Mouse (Mus musculus): ENCODE measurements around the gene Slc1a7.

The Slc1a7 gene

DNA sequence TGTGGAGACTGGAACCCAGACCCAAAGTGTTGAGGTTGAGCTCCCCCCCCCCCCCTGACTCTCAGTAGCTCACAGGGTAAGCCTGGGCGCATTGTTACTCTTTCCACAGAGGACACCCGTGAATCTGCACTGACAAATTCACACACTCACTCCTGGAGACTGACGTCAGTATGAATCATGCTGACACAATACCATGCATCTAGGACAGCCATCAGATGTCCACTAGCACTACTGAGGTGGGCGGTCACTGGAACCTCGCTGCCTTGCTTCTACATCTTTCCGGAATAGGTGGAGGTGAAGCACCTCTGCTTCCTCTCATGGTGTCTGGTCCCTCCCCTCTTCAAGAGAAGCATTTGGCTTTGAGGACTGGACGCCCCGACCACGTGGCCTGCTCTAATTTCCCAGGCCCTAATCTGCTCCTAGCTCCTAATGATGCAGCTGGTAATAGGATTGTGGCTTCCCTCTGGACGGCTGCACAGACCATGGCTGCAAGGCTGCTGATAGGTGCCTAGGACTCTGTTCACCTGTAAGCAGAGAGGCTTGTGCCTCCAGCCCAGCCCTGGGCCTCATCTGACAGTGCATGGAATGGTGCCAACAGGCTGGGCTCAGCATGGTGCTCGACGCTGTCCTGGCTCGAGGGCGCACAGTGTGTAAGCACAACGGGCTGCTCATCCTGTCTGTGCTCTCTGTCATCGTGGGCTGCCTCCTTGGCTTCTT is at the start of gene Slc1a7:
TSS of gene Slc1a7 (plus strand) at position 367 of the 717 bp plus-strand sequence.
- no peak for DNase-seq

DNA sequence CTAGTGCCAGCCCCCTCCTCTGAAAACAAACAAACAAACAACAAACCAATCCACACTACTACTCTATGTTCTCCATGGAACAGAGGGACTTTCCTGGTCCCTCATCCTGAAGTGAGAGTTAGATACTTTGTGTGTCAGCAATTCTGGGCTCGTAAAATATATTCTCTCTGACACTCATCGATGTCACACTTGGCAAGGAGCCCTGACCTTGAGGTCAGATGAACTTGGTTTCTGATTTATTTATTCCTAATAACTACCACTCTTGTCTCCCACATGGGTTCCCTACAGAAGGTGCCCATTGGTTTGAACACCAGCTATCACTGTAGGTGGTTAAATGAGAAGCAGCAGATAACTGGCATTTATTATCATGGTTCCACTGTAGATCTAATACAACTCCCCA is 47.8 kb upstream of the Slc1a7 start:
- no peak for DNase-seq

DNA sequence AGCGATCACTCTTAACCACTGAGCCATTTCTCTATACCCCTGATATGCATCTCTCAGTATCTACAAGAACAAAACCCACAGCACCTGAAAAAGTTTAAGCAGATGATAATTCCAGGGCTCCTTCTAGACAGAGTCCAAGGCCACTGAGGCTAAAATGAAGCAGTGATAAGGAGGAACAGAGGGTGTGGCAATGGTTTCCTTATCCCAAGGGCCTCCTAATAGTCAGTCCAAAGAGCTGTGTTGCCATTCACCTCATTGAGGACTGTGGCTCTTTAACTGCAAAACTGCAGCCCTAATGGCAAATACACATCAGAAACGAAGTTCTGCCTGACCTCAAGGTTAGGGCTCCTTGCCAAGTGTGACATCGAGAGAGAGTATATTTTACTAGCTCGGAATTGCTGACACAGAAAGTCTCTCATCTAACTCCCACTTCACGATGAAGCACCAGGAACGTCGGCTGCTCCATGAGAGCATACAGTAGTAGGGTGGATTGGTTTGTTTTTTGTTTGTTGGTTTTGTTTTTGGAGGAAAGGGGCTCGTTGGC is 46.9 kb upstream of the Slc1a7 start:
- no peak for DNase-seq

DNA sequence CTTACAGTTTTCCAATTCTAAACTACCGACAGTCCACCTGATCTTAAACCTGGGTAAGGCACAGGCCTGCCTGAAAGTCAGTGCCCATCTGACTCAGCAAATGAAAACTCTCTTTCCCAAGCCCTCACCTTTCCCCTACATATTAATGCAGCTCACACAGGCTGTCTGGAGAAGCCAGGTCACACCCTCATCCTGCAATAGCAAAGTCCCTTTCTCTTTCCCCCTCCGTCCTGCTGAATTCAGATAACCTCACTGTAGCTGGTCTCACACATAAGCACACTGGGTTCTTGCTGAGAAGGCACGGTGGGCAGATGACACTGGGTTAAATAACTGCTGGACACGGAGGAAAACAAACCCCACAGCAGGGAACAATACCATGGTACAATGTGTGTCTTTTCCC is 46.2 kb upstream of the Slc1a7 start:
- no peak for DNase-seq

DNA sequence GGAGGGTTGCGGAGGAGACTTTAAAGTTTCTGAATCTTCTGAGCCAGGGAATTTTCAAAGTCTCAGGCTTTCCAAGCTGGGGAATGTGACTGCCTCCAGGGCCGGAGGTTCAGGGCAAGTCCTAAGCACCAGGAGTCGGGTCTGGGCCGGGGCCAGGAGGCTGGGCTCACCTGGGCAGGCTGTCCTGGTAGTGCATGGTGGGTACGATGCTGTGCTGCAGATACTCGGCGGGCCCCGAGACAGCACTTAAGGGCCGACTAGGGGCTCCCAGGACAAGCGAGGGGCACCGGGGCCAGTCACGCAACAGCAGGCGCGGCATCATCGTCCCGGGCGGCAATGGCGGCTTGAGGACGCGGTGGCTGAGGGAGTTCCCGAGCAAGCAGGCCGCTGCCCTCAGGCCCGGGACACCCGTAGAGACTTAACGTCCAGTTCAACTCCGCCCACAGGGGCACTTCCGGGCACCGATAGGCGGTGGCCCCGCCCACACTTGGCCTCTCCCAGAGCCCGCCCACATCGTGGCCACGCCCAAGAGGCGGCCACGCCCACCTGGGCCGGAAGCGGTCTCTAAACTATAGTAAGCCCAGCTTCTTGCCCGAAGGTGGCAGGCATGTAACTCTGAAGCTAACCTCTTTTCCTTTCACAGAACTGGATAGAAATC is 44.9 kb upstream of the Slc1a7 start, which contains the start of gene Cpt2:
TSS of gene Cpt2 (minus strand) at position 466 of the 658 bp plus-strand sequence.
- peak; percentile 82 for DNase-seq

DNA sequence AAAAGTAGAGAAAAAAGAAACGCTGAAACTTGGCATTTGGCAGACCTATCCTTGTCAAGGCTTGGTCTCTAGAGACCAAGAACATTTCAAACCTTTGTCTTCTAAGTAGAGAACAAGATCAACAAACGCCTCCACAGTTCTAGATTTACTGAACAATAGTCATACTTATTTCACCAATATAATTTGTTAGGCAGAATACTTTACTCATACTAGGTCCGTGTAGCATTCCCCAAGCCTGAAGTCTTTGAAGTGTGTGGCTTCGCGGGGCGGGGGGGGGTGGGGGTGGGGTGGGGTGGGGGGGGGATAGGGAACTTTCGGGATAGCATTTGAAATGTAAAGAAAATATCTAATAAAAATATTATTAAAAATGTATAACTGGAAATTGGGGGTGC is 44.3 kb upstream of the Slc1a7 start:
- no peak for DNase-seq

DNA sequence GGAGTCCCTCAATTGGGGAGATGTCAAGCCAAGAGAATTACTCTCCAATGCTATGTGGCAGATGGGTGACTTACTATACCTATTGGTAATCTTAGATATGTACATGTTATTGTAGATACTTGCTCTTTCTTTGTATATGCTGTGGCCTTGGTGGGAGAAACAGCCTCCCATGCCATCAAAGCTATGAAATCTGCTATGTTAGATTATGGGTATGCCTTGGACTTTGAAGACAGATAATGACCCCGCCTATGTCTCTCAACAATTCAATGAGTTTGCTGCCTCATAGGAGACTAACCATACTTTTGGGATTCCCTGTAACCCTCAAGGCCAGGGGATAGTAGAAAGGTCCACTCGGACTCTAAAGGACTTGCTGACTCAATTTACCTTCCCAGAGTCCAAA is 39.9 kb upstream of the Slc1a7 start:
- no peak for DNase-seq

DNA sequence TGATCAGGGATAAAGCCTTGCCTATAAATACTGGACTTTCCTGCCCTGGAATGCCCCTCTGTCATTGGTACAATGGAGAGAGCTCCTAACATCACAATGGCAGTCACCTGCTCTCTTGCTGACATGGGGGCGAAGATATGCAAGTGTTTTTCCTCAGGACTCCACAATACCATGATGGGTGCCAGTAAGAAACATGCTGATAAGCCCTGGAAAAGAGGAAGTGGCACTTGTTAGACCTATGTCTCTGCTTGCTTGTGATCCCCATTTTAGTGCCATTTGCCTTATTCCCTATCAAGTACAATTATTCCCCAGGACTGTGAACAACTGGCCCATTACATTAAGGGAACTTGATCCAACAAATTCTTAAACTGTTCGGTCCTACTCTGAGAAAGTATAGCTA is 39.4 kb upstream of the Slc1a7 start:
- DNase-seq, result no peak

DNA sequence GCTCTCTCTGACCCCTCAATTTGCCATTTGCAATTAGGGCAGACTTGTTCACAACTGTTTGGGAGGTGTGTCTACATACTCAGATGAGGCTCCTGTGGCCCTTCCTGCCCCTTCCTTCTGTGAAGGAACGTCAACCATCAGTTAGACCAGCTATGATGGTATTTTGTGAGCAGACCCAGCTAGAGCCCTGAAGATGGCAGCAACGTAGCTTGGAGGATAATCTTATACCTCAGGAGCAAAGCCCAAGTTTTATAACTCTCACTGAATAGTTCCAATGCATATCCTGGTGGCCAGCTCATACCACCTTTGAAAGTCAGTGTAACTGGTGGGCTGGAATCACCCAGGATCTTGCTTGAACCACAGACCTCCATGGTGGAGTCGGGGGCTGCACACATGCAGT is 36.7 kb upstream of the Slc1a7 start:
- DNase-seq, result no peak

DNA sequence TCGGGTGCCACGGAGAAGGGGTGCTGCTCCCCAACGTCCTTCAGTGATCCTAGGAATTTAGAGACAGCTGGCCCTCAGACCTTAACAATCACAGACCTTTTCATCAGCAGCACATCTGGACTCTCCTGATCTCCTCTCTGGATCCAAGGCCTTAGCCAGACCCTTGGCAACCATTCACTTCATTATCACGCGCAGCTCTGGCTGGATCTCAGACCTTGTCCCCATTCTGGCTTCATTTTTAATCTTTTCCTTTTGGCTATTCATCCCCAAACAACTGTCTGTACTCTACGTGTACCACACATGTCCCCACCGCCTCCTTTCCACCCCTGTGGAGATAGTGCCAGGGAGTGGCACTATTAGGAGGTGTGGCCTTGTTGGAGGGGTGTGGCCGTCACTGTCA is 34.9 kb upstream of the Slc1a7 start:
- DNase-seq, result no peak

DNA sequence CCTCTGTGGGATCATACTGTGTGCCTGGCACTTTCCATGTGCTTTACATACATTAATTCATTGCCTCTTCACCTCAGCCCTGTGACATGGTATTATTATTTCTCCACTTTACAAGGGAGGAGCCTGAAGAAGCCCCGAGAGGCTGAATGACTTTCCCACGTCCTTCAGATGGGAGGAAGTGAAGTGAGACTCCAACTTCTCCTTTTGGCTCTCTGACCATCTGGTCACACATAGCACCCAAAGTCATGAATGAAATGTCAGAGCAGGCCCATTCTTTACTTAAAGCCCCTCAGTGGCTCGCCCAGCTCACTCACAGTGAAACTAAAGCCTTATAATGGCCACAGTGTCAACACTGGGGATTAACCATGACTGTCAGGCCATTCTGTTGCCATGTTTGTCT is 32.9 kb upstream of the Slc1a7 start:
- DNase-seq, result no peak

DNA sequence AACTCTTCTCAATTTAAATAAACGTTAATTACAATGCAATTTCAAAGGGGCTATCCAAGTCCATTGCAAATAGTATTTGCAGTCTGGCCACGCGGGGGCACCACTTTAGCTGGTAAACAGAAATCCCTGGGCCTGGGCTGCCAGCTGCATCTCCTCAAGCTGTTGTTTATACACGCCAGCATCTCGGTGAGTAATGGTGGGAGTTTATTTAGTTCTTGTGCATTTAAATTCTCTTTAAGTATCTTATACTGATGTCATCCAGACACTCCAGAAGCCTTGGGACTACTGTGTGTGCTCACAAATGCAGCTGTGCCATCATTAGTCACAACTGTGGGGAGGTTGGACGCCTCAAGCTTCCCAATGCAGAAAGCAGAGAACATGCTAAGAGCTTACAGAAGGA is 30.8 kb upstream of the Slc1a7 start:
- DNase-seq, result peak; percentile 54

DNA sequence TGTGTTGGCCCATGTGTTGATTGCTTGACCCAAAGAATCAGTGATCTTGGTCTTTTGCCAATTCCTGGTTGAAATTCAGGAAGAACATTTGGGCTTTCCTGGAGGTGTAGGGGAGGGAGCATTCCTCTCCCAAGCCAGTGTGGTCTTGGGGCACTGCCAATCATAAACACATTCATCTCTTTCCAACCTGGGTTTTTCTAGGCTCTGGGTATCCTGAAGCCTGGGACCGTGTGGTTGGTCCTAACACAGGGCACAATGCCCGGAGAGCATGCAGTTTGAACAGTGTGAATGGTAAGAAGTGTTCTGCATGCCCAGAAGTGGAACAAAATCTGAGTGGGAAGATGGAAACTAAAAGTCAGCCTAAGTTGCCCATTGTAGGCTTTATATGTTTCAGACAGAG is 30.0 kb upstream of the Slc1a7 start:
- DNase-seq, result no peak

DNA sequence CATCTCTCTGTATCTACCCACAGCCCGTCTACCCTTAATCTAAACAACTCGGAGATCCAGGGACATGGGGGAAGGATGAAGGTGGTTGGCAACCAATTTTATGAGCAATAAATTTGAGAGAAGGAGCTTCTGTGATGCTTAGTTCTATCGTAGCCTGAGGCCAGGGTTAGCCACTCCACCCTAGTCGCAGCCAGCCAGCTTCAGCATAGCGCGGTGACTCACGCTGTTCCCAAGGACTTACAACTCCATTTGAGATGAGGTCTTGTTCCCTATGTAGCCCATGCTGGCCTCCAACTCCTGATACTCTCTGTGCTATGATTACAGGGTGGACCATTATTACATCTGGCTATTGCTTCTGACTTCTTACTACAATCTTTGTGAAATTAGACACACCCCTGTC is 25.4 kb upstream of the Slc1a7 start:
- no peak for DNase-seq

DNA sequence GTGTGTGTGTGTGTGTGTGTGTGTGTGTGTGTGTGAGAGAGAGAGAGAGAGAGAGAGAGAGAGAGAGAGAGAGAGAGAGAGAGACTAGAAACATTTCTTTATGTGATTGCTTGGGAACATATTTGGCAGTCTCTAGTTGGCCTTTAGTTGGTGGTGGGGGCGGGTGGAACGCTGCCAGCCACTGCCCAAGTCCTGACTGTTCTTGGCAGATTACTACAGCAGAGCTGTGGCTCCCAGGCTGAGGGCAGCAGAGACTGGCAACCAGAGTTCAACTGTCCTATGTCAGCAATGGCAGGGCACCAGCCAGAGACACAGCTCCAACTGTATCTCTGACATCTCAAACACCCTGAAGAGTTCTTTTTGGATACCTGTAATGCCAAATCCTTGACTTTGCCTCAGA is 24.0 kb upstream of the Slc1a7 start:
- no peak for DNase-seq

DNA sequence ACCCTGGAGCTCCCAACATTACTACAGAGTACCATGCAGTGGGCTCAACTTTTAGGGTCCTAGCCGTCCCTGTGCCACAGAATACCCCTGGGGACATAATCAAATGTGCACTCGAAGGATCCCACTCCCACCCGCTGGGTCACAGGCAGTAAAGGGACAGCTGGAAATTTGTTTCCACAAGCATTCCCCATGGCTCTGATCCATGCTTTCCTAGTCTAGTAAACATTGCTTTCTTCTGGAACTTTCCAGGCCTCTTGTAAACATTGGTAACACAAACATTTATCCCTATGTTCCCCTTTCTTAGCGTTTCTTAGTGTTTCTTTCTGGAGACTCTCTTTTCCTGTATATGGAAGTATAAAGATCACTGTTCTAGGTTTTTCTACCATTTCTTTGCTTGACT is 18.2 kb upstream of the Slc1a7 start:
- DNase-seq, result no peak

DNA sequence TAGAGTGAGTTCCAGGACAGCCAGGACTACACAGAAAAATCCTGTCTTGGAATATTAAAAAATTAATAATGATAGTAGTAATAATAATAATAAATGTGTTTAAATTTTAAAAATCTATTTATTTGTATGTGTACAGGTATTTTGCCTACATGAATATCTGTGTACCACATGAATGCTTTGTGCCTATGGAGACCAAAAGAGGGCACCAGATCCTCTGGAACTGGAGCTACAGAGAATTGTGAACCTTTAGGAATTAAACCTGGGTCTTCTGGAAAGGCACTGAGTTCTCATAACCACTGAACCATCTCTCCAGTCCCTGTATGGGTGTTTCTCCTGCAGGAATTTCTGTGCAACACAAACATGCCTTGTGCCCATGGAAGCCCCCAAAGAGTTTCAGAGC is 15.3 kb upstream of the Slc1a7 start:
- no peak for DNase-seq

DNA sequence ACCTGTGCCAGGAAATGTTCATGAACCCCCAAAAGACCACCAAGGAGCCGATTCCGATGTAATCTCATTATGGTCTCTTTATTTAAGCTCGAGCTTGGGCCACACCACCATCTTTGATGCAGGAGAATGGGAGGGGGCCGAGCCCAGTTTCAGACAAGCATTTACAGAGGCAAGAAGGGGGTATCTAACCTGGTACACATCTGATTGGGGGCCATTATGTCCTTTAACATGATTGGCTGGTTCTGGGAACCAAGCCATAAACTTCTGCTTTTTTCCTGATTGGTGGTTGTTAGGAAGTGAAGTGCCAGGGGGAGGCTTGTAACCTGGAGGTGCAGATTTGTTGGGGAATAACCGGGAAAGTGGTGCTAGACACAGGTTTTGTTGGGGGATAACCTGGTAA is 12.4 kb upstream of the Slc1a7 start:
- DNase-seq, result no peak

DNA sequence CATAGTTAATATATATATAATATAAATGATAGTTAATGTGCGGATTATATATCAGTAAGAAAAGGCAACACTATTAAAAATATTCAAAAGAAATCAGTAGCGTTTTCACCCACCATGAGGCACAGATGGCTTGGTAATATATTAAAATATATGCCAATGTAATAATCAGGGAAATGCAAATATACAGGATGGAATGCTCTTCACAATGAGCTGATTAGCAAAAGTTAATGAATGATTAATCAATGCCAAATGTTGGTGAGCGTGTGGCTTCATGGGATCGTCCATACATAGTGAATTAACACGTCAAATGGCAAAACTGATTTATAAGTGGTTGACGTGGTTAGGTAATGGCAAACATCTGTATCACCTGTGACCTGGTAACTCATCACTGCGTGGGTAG is 9.6 kb upstream of the Slc1a7 start:
- DNase-seq, result no peak

DNA sequence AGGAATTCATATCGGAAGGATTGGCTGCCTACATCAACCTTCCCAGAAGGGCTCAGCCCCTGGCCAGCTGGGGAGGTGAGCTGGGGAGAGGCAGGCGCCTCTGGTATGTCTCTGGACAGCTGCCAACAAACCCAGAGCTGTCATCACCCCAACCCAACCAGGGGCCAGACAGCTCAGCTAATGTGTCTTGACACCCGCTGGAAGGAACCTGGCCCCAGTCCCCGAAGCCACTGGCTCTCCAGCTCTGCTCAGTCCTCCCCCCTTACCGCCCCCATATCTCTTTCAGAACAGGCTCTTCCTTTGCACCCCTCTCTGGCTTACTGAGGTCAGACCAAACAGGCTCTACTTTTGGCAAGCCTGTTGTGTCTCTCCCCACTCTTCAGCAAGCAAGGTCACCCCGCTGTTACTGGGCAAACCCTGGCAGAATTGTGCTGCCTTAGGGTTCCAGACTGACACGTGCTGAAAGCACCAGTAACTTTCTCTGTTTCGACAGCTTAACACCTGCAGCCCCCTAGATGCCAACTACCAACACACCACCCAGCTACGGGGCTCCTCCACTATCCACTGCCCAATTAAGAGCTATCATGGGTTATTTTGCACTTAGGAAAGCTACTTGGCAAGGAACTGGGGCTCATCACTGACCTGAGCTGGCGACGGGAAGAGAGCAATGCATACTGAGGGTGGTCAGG is 5.9 kb upstream of the Slc1a7 start:
- DNase-seq, result no peak

DNA sequence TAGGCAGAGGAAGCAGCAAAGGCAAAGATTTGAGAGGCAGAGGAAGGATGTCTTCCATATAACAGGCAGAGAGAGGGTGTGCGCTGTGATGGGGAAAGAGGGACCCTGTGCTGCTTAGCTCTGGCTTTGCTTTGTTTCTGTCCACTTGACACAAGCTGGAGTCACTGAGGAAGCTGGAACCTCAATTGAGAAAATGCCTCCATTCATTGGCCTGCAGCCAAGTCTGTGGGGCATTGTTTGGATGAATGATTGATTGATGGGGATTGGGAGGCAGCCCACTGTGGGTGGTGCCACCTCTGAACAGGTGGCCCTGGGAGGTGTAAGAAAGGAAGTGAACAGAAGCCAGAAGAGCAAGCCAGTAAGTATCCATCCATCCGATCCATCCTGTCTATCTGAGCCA is 5.3 kb upstream of the Slc1a7 start:
- no peak for DNase-seq

DNA sequence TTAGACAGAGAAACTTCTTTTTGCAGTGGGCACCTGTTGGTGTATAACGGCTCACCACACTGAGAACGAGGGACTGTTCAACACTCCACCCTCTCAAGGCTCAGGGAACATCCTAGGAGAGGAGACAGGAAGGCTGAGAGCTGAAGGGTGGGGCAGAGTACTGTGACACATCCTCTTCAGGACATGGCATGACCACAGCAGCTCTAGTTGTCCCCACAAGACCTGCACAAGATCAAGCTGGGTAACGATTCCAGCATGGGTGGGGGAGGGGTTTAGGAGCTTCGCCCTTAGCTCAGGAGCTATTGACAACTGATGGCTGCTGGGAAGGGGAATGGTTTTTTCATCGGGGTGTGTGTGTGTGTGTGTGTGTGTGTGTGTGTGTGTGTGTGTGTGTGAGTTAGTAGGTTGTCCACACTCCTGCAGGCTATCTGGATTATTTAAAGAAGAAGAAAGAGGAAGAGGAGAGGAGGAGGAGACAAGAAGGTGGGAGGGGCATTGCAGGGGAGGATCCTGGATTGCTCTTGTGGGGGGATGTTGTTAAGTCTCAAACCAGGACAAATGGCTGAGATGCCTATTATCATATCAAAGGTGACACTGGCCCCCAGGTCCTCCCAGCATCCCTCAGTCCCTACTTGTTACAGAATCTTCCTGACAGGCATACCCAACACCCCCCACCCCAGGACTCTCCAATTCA is 1.6 kb upstream of the Slc1a7 start:
- no peak for DNase-seq

DNA sequence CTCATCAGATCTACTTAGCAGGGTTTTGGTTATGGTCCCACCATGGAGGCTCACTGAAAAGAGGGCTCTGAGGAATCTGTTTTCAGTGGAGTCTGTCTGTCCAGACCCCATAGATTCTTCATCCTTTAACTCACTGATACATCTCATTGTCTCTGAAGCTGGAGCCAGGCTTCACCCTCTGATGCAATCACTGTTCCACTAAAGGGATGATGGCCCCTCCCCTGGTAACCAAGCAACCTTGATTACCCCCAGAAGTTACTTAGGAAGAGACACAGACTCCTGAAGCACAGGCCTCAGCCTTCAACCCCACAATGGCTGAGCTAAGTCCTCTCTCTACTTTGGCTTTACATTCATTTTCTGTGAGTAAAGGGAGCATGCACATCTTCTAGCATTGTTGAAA is 1.6 kb downstream of the Slc1a7 start:
- no peak for DNase-seq
